29 mouse cellular contexts compared by ENCODE assay signal in the genomic region with DNA sequence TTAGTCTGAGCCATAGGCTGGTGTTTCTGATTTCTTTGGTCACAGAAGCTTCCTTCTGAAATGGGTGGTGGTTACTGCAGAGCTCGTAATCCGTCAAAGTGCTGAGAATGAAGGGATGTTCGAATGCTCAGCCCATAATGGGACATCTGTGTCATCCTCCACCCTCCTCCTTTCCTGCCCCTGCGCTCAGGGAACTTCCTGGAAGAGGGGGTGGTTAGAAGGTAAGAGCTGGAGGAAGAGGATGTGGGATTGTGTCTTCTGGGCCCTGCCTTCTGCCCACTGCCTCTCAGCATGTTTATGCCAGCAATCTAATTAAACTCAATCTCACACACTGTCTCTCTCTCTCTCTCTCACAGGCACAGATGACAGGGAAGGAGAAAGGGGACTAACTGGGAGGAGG. TPM values are rescaled to one million over a fixed set of nuclear protein-coding genes. Genes with fewer than 3 reads are reported as not detected.
"Had no signal": no experiment of that assay in that cellular context is flagged by ENCODE, and none has a peak within 500 bp of the region (broad histone marks: within the 10 kb centered on the region; RNA-seq: fewer than 3 reads in every experiment).

No protein-coding gene starts in this region.

- H3K36me3 ChIP-seq: liver, embryonic 13.5 days; neural tube, embryonic 12.5 days; neural tube, embryonic 15.5 days had no signal

- H3K27me3 ChIP-seq: liver, embryonic 13.5 days; neural tube, embryonic 12.5 days; neural tube, embryonic 15.5 days had no signal

- H3K27ac ChIP-seq: kidney, postnatal 0 days; layer of hippocampus, adult 2 months; left cerebral cortex, adult 2 months; liver, embryonic 13.5 days; neural tube, embryonic 12.5 days; neural tube, embryonic 15.5 days had no signal

- DNase-seq: kidney, adult 8-10 months; kidney, postnatal 25 days; layer of hippocampus, adult 9-11 months; liver, embryonic 13.5 days; lung, adult 2 months; lung, postnatal 14 days; lung, postnatal 4 days; midbrain, embryonic 14.5 days; thymus, adult 18-20 months; thymus, postnatal 14 days; thymus, postnatal 4 days had no signal

- H3K9me3 ChIP-seq: liver, embryonic 13.5 days; neural tube, embryonic 12.5 days; neural tube, embryonic 15.5 days had no signal

- H3K9ac ChIP-seq: liver, embryonic 13.5 days; neural tube, embryonic 12.5 days; neural tube, embryonic 15.5 days had no signal

- H3K4me1 ChIP-seq: liver, embryonic 13.5 days; neural tube, embryonic 12.5 days; neural tube, embryonic 15.5 days had no signal

- H3K4me3 ChIP-seq: layer of hippocampus, adult 2 months; left cerebral cortex, adult 2 months; liver, embryonic 13.5 days; neural tube, embryonic 12.5 days; neural tube, embryonic 15.5 days had no signal

- H3K4me2 ChIP-seq: liver, embryonic 13.5 days; midbrain, embryonic 11.5 days; neural tube, embryonic 12.5 days; neural tube, embryonic 15.5 days had no signal

RNA-seq across cellular contexts. Expression of a gene that starts 39.7 kb away (rescaled TPM):
- total RNA-seq: layer of hippocampus, adult 2 months; layer of hippocampus, postnatal 25 days; left cerebral cortex, adult 2 months; left cerebral cortex, postnatal 10 days; liver, adult 2 months; megakaryocyte progenitor cell, adult 5-6 weeks; megakaryocyte-erythroid progenitor cell, adult 5-6 weeks; midbrain, postnatal 0 days had no signal
- polyA plus RNA-seq: kidney, postnatal 0 days; large intestine, adult 2 months; limb, embryonic 11.5 days; liver, embryonic 13.5 days; liver, embryonic 16.5 days; midbrain, embryonic 11.5 days; midbrain, embryonic 14.5 days; midbrain, postnatal 0 days; neural tube, embryonic 12.5 days; neural tube, embryonic 15.5 days; small intestine, adult 2 months; spleen, adult 2 months; stomach, embryonic 16.5 days had no signal
